Mouse (Mus musculus): ENCODE data around the gene Grhpr. TPM values are rescaled to one million over a fixed set of nuclear protein-coding genes. Genes with fewer than 3 reads are reported as not detected.

The Grhpr gene
- total and polyA plus RNA-seq, 2 experiments from 2014 or later = 18.2 to 31.1 TPM

DNA sequence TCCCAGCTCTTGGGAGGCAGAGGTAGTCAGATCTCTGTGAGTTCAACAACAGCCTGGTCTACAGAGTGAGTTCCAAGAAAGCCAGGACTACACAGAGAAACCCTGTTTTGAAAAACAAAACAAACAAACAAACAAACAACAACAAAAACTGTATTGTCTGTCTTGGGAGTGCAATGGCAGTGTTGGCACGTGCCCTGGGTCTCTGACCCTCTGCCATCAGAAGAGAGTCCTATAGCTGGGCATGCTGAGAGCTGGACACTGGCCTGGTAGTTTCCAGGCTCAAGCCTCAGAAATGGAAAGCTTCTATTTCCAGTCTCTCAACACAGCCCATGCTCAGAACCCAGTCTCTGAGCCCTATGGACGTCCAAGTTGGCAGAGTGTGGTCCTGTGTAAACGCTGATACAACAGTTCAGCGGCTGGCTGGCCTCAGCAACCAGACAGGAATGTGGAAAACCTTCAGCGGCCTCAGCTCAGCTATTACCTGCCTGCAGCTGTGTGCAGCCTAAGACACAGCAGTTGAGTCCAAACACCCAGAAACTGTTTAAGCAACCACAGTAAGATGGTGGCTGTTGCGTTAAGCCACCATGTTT, 5.1 kb upstream of the Grhpr start:
- H3K9ac ChIP-seq (replicated peaks; ENCODE audit: low read length, poor library complexity, severe bottlenecking) = no peak overlapping the region
- H3K9me3 ChIP-seq (ENCODE audit: low read length) = no peaks in the 10 kb centered on the region
- no peaks in the 10 kb centered on the region for H3K27me3 ChIP-seq (ENCODE audit: insufficient read depth, low read length)
- H3K4me2 ChIP-seq (ENCODE audit: low read depth, low read length, poor library complexity, severe bottlenecking) = no peak overlapping the region
- no peak for DNase-seq (ENCODE audit: low spot score)
- H3K4me3 ChIP-seq (ENCODE audit: low read depth, low read length) = no peak overlapping the region
- no peak for TF ChIP-seq CTCF (IDR thresholded peaks at IDR 0.05)
- no peak overlapping the region for H3K27ac ChIP-seq (ENCODE audit: low read depth, low read length)
- 77% methylated on average over 6 of the region's 6 CpGs for WGBS
- H3K4me1 ChIP-seq (ENCODE audit: insufficient read depth, low read length) = no peaks in the 10 kb centered on the region
- no peaks in the 10 kb centered on the region for H3K36me3 ChIP-seq (ENCODE audit: insufficient read depth, low read length)
- ATAC-seq (ENCODE audit: low FRiP score) = no peak

DNA sequence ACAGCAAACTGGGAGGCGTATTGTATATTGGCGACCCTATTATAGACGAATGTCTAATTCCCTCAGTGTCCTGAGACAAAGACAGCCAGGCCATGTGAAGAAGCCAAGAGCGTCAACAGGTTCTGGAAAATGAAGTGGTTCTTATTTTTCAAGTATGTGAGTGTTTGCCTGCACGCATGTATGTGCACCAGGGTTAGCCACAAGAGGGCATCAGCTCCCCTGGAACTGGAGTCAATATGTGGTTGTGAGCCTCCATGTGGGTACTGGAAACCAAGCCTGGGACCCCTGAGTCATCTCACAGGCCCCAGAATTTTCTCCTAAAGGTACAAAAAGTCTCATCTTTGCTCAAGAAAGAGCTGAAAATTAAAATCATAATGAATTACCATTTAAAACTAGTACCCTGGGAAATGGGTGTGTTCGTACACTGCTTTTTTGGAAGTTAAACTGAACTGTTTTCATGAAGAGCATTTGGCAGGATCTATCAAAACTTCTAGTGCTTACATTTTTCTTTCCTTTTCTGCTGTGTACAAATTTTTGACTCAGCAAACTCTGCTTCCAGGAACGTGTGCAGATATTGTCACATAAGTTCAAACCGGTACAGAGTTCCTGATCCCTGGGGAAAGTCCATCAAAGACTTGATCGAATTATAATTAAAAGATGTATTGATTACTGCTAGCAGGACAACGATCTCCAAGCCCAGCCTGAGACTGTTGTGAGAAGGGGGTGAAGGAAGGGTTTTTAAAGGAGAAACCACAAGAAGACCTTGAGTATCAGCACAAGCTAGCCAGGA, 4.1 kb upstream of the Grhpr start:
- Histone ChIP-seq H3K9ac (replicated peaks; ENCODE audit: low read length, poor library complexity, severe bottlenecking) (no peak overlapping the region), H3K9me3 (ENCODE audit: low read length) (no peaks in the 10 kb centered on the region), H3K27me3 (ENCODE audit: insufficient read depth, low read length) (no peaks in the 10 kb centered on the region), H3K4me2 (ENCODE audit: low read depth, low read length, poor library complexity, severe bottlenecking) (no peak overlapping the region), H3K36me3 (ENCODE audit: insufficient read depth, low read length) (no peaks in the 10 kb centered on the region), H3K27ac (ENCODE audit: low read depth, low read length) (no peak overlapping the region), H3K4me1 (ENCODE audit: insufficient read depth, low read length) (no peaks in the 10 kb centered on the region), H3K4me3 (ENCODE audit: low read depth, low read length) (no peak overlapping the region)
- TF ChIP-seq CTCF (IDR thresholded peaks at IDR 0.05) = no peak
- WGBS = 86% methylated on average over 10 of the region's 10 CpGs
- ATAC-seq (ENCODE audit: low FRiP score) = no peak
- no peak for DNase-seq (ENCODE audit: low spot score)

DNA sequence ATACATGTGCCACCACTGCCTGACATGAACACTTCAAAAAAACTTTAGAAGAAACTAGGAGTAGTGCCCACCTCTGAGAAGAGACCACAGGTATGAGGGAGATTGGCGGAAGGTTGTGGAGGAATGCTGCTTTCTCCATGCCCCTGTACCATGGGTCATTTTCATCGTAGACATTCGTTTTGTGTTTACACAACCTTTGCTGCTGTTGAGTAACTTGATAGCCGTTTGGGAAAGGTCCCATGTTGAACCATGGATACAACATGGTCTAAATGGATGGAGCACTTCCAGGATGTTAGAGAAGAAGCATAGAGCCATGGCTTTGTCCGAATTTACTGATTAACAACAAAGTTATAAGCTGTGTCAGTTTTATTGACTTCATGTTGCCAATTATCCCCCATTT, 3.0 kb upstream of the Grhpr start:
- Histone ChIP-seq H3K36me3 (ENCODE audit: insufficient read depth, low read length) (no peaks in the 10 kb centered on the region), H3K9me3 (ENCODE audit: low read length) (no peaks in the 10 kb centered on the region), H3K9ac (replicated peaks; ENCODE audit: low read length, poor library complexity, severe bottlenecking) (no peak overlapping the region), H3K27me3 (ENCODE audit: insufficient read depth, low read length) (no peaks in the 10 kb centered on the region), H3K27ac (ENCODE audit: low read depth, low read length) (no peak overlapping the region), H3K4me2 (ENCODE audit: low read depth, low read length, poor library complexity, severe bottlenecking) (no peak overlapping the region), H3K4me3 (ENCODE audit: low read depth, low read length) (no peak overlapping the region), H3K4me1 (ENCODE audit: insufficient read depth, low read length) (no peaks in the 10 kb centered on the region)
- 86% methylated on average over 5 of the region's 5 CpGs for WGBS
- TF ChIP-seq CTCF (IDR thresholded peaks at IDR 0.05) = no peak
- ATAC-seq (ENCODE audit: low FRiP score) (no peak), DNase-seq (ENCODE audit: low spot score) (no peak)

DNA sequence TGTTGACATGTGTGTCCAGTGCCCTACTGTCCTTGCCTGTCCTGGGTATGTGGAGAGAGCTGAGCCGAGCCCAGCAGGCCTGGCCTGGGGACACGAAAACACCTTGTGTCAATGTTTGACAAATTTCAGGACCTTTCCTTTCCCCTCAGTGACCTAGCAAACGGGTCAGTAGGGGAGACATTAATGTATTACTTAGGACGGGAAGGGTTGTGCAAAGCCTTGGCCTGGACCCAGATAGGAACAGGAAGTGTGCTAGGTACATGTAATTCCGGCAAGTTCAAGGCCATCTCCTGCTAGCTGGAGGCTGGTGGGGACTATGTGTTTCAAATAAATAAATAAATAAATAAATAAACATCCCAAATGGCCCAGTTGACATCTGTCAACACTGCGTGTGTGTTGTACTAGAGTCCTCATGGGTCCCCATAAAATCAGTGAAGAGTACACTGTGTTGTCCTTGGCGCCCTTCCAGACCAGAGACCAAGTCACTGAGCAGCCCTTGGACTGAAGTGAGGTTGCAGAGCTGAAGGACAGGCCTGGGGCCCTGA, 1.3 kb upstream of the Grhpr start:
- Histone ChIP-seq H3K9me3 (ENCODE audit: low read length) (no peaks in the 10 kb centered on the region), H3K36me3 (ENCODE audit: insufficient read depth, low read length) (0 out of 2 replicates have a peak, but pooled peaks cover 2% of the 10 kb centered on the region), H3K27ac (ENCODE audit: low read depth, low read length) (no peak overlapping the region), H3K27me3 (ENCODE audit: insufficient read depth, low read length) (no peaks in the 10 kb centered on the region), H3K4me2 (ENCODE audit: low read depth, low read length, poor library complexity, severe bottlenecking) (no peak overlapping the region), H3K9ac (replicated peaks; ENCODE audit: low read length, poor library complexity, severe bottlenecking) (no peak overlapping the region), H3K4me1 (ENCODE audit: insufficient read depth, low read length) (no peaks in the 10 kb centered on the region), H3K4me3 (ENCODE audit: low read depth, low read length) (no peak overlapping the region)
- 80% methylated on average over 7 of the region's 7 CpGs for WGBS
- no peak for DNase-seq (ENCODE audit: low spot score)
- no peak for ATAC-seq (ENCODE audit: low FRiP score)
- TF ChIP-seq CTCF (IDR thresholded peaks at IDR 0.05) = no peak

DNA sequence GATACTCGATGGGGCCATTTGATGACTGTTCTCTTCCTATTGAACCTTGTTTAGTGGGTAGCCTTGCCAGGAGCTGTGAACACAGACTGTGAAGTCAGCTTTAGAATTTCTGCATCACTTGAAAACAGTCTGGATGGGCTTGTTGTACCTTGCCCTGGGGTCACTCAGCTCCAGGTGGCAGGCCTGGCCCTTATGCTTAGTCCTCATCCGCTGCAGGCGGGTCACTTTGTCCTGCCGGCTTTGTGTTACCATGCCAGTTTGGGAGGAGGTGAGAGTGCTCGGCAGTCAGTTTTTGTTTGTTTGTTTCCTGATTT, 736 bp downstream of the Grhpr start:
- Histone ChIP-seq H3K4me2 (ENCODE audit: low read depth, low read length, poor library complexity, severe bottlenecking) (peak overlapping the region; percentile 89), H3K9me3 (ENCODE audit: low read length) (no peaks in the 10 kb centered on the region), H3K27ac (ENCODE audit: low read depth, low read length) (no peak overlapping the region), H3K4me1 (ENCODE audit: insufficient read depth, low read length) (no peaks in the 10 kb centered on the region), H3K36me3 (ENCODE audit: insufficient read depth, low read length) (0 out of 2 replicates have a peak, but pooled peaks cover 5% of the 10 kb centered on the region), H3K4me3 (ENCODE audit: low read depth, low read length) (peak overlapping the region; percentile 52), H3K27me3 (ENCODE audit: insufficient read depth, low read length) (no peaks in the 10 kb centered on the region), H3K9ac (replicated peaks; ENCODE audit: low read length, poor library complexity, severe bottlenecking) (no peak overlapping the region)
- no peak for ATAC-seq (ENCODE audit: low FRiP score)
- no peak for TF ChIP-seq CTCF (IDR thresholded peaks at IDR 0.05)
- 25% methylated on average over 5 of the region's 5 CpGs for WGBS
- no peak for DNase-seq (ENCODE audit: low spot score)

DNA sequence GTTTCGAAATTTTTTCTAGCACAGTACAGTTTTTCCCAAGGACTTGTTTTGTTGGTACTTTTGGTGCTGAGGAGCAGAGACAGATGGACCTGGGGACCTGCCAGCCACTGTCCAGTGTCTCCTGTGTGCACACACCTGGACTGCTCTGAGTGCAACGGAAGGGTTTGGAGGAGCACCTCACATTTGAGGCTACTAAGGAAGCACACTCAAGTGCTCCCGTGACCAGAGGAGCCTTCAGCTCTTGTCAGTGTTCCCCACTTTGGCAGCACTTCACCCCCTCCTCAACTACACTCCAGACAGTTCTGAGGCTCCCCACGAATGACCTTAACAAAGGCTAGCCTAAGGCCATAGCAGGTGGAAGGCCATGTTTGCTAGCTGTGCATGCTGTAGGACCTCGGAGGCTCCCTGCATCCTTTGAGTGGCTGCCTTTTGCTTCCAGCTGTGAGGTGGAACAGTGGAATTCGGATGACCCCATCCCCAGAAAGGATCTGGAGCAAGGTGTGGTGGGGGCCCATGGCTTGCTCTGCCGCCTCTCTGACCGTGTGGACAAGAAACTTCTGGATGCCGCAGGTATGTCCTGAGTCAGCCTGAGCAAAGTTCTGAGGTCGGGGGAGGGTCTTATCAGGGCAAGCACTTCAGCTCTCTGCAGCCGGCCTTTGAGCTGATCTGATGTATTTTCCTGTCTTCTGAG, 1.4 kb downstream of the Grhpr start:
- Histone ChIP-seq H3K27ac (ENCODE audit: low read depth, low read length) (no peak overlapping the region), H3K4me1 (ENCODE audit: insufficient read depth, low read length) (no peaks in the 10 kb centered on the region), H3K4me3 (ENCODE audit: low read depth, low read length) (no peak overlapping the region), H3K9me3 (ENCODE audit: low read length) (no peaks in the 10 kb centered on the region), H3K27me3 (ENCODE audit: insufficient read depth, low read length) (no peaks in the 10 kb centered on the region), H3K9ac (replicated peaks; ENCODE audit: low read length, poor library complexity, severe bottlenecking) (no peak overlapping the region), H3K36me3 (ENCODE audit: insufficient read depth, low read length) (0 out of 2 replicates have a peak, but pooled peaks cover 5% of the 10 kb centered on the region), H3K4me2 (ENCODE audit: low read depth, low read length, poor library complexity, severe bottlenecking) (no peak overlapping the region)
- DNase-seq (ENCODE audit: low spot score) (no peak), ATAC-seq (ENCODE audit: low FRiP score) (no peak)
- WGBS = 75% methylated on average over 11 of the region's 11 CpGs
- no peak for TF ChIP-seq CTCF (IDR thresholded peaks at IDR 0.05)

All from midbrain, postnatal 0 days (tissue).